Mouse (Mus musculus) hindbrain, postnatal 0 days (tissue): ENCODE measurements around the gene Nup210l. TPM values are rescaled to one million over a fixed set of nuclear protein-coding genes. Genes with fewer than 3 reads are reported as not detected.

Source experiments
- ATAC-seq: fragments of 200-750 bp; cut with Nextera tagmentation; 2 replicates; pipeline ENCODE4 v1.8.0; 2017; ENCODE audit warnings: mild to moderate bottlenecking, moderate TSS enrichment, moderate library complexity
- DNase-seq: peaks from one replicate; pipeline ENCODE4 v3.0.0-alpha.2; 2015; ENCODE audit warnings: low spot score
- H3K27ac ChIP-seq: fragments of 300-500 bp; sonication (generic); 2 replicates; pipeline ENCODE4 v1.5.1; 2014; ENCODE audit warnings: mild to moderate bottlenecking
- H3K27me3 ChIP-seq: fragments of 300-500 bp; sonication (generic); 2 replicates; pipeline ENCODE4 v1.6.1; 2014; ENCODE audit warnings: low read length, mixed read lengths; ENCODE audit not compliant: insufficient read depth
- H3K36me3 ChIP-seq: fragments of 300-500 bp; sonication (generic); 2 replicates; pipeline ENCODE4 v1.6.1; 2014; ENCODE audit warnings: low read length, mixed read lengths; ENCODE audit not compliant: insufficient read depth
- H3K4me1 ChIP-seq: fragments of 300-500 bp; sonication (generic); 2 replicates; pipeline ENCODE4 v1.6.1; 2014; ENCODE audit warnings: antibody characterized with exemption, low read length, mixed read lengths; ENCODE audit not compliant: insufficient read depth
- H3K4me2 ChIP-seq: fragments of 300-500 bp; sonication (generic); 2 replicates; pipeline ENCODE4 v1.6.1; 2014; ENCODE audit warnings: low read depth, mild to moderate bottlenecking, low read length, moderate library complexity, mixed read lengths
- H3K4me3 ChIP-seq: fragments of 300-500 bp; sonication (generic); 2 replicates; pipeline ENCODE4 v1.5.1; 2014; ENCODE audit warnings: low read length
- H3K9ac ChIP-seq: fragments of 300-500 bp; sonication (generic); replicated peaks from 2 replicates; pipeline ENCODE4 v1.6.1; 2014; ENCODE audit warnings: mild to moderate bottlenecking, low read length, moderate library complexity, mixed read lengths
- H3K9me3 ChIP-seq: fragments of 300-500 bp; sonication (generic); 2 replicates; pipeline ENCODE4 v1.6.1; 2016; ENCODE audit warnings: low read length, mixed read lengths
- CTCF ChIP-seq: IDR thresholded peaks from 2 replicates; pipeline ENCODE4 v1.5.1; 2016; ENCODE audit warnings: antibody characterized with exemption, control low read depth, low read depth
- WGBS: fragments of 180-500 bp; shearing (Covaris S2); extraction: QIAGEN DNeasy Blood & Tissue Kit; methylation state at CpG from one replicate; pipeline ENCODE4 v1.1.7; 2014; 5-methylcytosine and 5-hydroxymethylcytosine counted together
- polyA plus RNA-seq: library from polyadenylated mRNA; unstranded; fragments of >200 nt; fragmentation: Nextera tagmentation; extraction: Ambion mirVana; gene quantifications from 2 replicates; pipeline ENCODE4 v1.2.1, GENCODE M21; 2015
- total RNA-seq: library from RNA; depleted of rRNA; stranded (reverse); fragments of >200 nt; gene quantifications from 2 replicates; pipeline ENCODE4 v1.2.3, GENCODE M21; 2014

Gene Nup210l
- total and polyA plus RNA-seq, 2 experiments from 2014 or later = 0.11 to 0.52 TPM

DNA sequence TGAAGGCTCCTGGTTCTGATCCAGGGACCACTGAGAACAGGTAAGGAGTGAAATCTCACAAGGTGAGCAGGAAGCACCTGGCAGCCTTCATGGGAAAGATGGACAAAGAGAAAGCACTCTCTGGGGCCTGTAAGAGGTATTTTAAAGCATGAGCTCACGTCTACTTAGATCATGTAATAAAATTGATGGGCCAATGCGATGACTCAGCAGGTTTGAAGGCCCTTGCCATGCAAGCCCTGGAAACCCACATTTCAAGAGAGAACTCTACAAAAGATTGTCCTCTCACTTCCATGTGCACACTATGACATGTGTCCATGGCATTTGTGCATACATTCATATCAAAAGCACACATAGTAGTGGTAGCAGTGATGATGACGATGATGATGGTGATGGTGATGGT, 36.0 kb downstream of the Nup210l start:
- no peak for TF ChIP-seq CTCF
- H3K27me3 ChIP-seq = no peaks in the 10 kb centered on the region
- H3K4me1 ChIP-seq = no peaks in the 10 kb centered on the region
- H3K27ac ChIP-seq = no peak overlapping the region
- no peaks in the 10 kb centered on the region for H3K36me3 ChIP-seq
- H3K4me2 ChIP-seq = no peak overlapping the region
- no peak overlapping the region for H3K9ac ChIP-seq
- ATAC-seq = no peak
- no peak overlapping the region for H3K4me3 ChIP-seq
- 89% methylated on average over 3 of the region's 3 CpGs for WGBS
- no peaks in the 10 kb centered on the region for H3K9me3 ChIP-seq
- DNase-seq = no peak

DNA sequence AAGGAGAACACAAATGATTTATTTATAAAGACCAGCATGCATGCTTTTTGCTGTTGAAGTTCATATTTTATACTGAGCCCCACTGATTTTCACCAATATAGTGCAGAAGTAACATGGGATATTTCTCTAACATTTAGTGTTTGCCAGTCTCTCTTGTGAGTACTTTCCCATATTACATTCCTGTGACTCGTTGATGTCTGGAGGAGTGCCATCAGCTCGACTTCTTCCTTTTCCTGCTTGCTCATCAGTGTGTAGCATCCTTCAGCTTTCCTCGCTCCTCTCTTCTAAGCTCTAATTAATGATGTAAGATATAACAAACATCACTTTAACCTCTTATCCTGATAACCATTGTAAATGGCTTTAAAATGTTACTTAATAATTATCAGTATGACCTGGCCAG, 41.5 kb downstream of the Nup210l start:
- Histone ChIP-seq H3K9me3 (no peaks in the 10 kb centered on the region), H3K27ac (no peak overlapping the region), H3K9ac (no peak overlapping the region), H3K4me3 (no peak overlapping the region), H3K27me3 (no peaks in the 10 kb centered on the region), H3K36me3 (no peaks in the 10 kb centered on the region), H3K4me2 (no peak overlapping the region), H3K4me1 (no peaks in the 10 kb centered on the region)
- no peak for DNase-seq
- no peak for TF ChIP-seq CTCF
- ATAC-seq = no peak
- WGBS = 68% methylated on average over 3 of the region's 3 CpGs

DNA sequence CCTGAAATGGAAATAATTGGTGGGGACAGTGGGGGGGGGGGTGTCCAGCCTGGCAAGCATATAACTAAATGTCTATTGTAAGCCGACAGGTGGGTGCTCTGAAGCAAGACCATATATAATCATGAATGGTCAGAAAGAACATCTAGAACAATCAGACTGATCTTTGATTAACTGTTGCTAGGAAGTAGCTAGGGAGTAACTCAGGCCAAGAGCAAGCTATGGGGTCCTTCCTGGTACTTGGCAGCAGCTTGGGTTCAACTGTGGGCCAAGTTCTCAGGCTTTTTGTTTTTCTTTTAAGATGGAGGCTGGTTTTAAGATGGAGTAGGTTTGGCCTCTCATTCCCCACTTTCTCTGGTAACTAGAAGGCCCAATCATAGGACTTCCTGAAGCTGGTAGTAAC, 42.7 kb downstream of the Nup210l start:
- no peak for ATAC-seq
- TF ChIP-seq CTCF = no peak

DNA sequence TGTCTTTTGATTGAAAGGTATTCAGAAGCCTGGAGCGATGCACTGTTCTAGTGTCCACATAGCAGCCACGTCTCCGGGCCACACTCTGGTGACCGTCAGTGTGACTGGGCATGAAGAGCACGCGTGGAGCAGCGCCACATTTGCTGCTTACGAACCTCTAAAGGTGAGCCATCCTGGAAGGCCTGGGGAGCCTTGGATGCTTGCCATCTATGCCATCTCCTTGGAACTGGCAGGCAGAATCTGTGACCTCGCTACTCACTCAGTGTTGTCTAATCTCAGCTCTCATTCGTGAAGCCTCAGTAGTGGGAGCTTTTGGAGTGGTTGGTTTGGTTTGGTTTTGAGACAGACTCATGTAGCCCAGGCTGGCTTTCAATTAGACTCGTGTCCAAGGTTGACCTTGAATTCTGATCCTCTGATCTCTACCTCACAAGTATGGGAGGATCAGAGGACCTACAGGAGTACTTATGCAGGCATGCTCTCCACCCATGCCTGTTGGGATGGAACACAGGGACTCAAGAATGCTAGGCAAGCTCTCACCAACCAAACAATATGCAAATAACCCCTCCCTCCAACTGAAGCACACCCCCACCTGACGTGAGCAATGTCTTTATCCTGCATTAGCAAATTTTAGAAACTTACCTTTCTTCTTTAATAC, 47.3 kb downstream of the Nup210l start:
- 85% methylated on average over 12 of the region's 12 CpGs for WGBS
- DNase-seq (no peak), ATAC-seq (no peak)
- H3K4me1 ChIP-seq = no peaks in the 10 kb centered on the region
- H3K27ac ChIP-seq = no peak overlapping the region
- no peak for TF ChIP-seq CTCF
- no peak overlapping the region for H3K4me3 ChIP-seq
- H3K9ac ChIP-seq = no peak overlapping the region
- H3K27me3 ChIP-seq = no peaks in the 10 kb centered on the region
- no peaks in the 10 kb centered on the region for H3K9me3 ChIP-seq
- H3K36me3 ChIP-seq = no peaks in the 10 kb centered on the region
- no peak overlapping the region for H3K4me2 ChIP-seq

More for the DNA sequence above, 42.7 kb downstream of the Nup210l start:
- Histone ChIP-seq H3K27ac (no peak overlapping the region), H3K27me3 (no peaks in the 10 kb centered on the region), H3K9me3 (no peaks in the 10 kb centered on the region), H3K4me3 (no peak overlapping the region), H3K9ac (no peak overlapping the region), H3K4me2 (no peak overlapping the region), H3K4me1 (no peaks in the 10 kb centered on the region), H3K36me3 (no peaks in the 10 kb centered on the region)
- 59% methylated on average over 1 of the region's 1 CpGs for WGBS
- peak; percentile 9 for DNase-seq

DNA sequence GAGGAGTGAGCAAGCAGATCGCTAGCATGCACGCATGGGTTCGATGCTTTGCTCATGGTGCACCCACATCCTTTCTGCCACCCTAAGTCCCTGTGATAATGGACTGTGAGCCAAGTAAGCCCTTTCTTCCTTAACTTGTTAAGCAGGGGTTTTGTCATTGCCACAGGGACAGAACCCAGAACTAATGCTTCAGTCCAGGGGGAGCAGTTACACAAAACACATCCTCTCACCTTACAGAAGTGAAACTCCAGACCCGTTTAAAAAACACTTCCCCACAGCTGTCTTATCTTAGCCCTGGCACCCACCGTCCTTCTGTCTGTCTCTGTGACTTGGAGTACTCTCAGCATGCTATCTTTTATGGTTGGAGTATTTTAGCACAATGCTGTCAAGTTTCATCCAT, 52.1 kb downstream of the Nup210l start:
- Histone ChIP-seq H3K4me1 (no peaks in the 10 kb centered on the region), H3K27me3 (no peaks in the 10 kb centered on the region), H3K9ac (no peak overlapping the region), H3K36me3 (no peaks in the 10 kb centered on the region), H3K27ac (no peak overlapping the region), H3K4me2 (no peak overlapping the region), H3K9me3 (no peaks in the 10 kb centered on the region), H3K4me3 (no peak overlapping the region)
- DNase-seq (no peak), ATAC-seq (no peak)
- whole genome bisulfite sequencing = 69% methylated on average over 5 of the region's 5 CpGs
- TF ChIP-seq CTCF = no peak

DNA sequence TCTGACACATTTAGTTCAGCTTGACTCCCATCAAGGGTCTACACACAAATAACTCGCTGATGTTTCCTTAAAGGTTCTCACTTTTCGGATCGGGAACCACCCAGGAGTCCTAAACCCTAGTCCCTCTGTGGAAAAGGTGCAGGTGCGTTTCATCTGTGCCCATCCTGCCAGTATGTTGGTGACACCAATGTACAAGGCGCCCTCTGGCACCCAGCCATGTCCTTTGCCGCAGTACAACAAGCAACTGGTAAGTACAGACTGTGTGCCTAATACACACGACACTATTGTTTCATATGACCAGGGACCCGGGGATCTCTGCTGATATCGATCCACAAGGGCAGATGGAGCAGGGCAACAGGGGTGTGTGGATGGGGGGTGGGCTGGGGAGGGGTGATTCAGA, 55.8 kb downstream of the Nup210l start:
- Histone ChIP-seq H3K9ac (no peak overlapping the region), H3K27ac (no peak overlapping the region), H3K4me2 (no peak overlapping the region), H3K9me3 (no peaks in the 10 kb centered on the region), H3K4me1 (no peaks in the 10 kb centered on the region), H3K4me3 (no peak overlapping the region), H3K27me3 (no peaks in the 10 kb centered on the region), H3K36me3 (no peaks in the 10 kb centered on the region)
- no peak for DNase-seq
- WGBS = 84% methylated on average over 9 of the region's 9 CpGs
- no peak for ATAC-seq
- no peak for TF ChIP-seq CTCF

DNA sequence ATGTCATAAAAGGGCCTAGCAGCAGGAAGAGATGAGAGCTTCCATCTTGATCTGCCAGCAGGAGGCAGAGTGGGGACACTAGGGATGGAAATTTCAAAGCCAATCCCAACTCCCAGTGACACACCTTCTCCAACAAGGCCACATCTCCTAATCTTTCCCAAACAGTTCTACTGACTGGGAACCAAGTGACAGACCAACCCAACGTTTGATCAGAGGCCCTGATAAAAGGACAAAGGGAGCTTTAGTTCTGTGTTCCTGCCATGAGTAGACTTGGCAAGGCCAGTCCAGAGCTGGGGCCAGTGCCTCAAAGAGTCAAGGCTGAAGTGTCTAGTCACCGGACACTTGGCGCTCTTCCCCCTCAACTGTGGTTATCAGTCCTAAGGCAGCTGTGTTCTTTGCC, 57.6 kb downstream of the Nup210l start:
- H3K4me1 ChIP-seq = no peaks in the 10 kb centered on the region
- H3K36me3 ChIP-seq = no peaks in the 10 kb centered on the region
- no peak for ATAC-seq
- no peak overlapping the region for H3K4me3 ChIP-seq
- no peak overlapping the region for H3K27ac ChIP-seq
- TF ChIP-seq CTCF = no peak
- H3K4me2 ChIP-seq = no peak overlapping the region
- H3K9ac ChIP-seq = no peak overlapping the region
- DNase-seq = no peak
- no peaks in the 10 kb centered on the region for H3K27me3 ChIP-seq
- WGBS = 84% methylated on average over 3 of the region's 3 CpGs
- H3K9me3 ChIP-seq = no peaks in the 10 kb centered on the region
